Mouse (Mus musculus) kidney, adult 2 months (tissue): ENCODE data around the gene Medag.

ENCODE experiments used
- CTCF ChIP-seq: fragments of 200-500 bp; conservative IDR thresholded peaks from 2 replicates; pipeline ENCODE4 v1.5.1; 2011; ENCODE audit warnings: low read depth, mild to moderate bottlenecking, control low read depth, low read length, moderate library complexity, mixed read lengths; ENCODE audit not compliant: insufficient read depth, insufficient read length
- POLR2A ChIP-seq: fragments of 200-500 bp; IDR thresholded peaks from one replicate; pipeline ENCODE4 v1.6.1; 2011; ENCODE audit warnings: low read depth, low read length, control low read depth

DNA sequence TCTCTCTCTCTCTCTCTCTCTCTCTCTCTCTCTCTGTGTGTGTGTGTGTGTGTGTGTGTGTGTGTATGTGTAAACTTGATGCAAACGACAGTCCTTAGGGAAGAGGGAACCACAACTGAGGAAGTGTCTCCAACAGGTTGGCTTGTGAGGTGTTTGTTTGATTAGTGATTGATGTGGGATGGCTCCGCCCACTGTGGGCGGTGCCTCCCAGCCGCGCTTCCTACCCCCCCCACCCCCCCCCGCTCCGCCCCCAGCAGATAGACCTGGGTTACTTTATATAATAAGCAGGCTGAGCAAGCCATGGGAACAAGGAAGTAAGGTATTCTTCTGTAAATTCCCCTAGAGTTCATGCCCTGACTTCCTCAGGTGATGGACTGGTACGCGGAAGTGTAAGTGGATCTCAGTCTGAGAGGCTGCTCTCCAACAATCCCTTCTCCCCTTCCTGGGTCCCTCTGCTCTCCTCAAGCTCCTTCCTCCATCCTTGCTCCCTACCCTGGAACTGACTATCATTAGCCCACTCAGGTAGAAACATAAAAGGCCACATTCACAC is 22.7 kb downstream of the Medag start:
- TF ChIP-seq POLR2A (no peak), CTCF (no peak)
